Mouse (Mus musculus) heart, postnatal 25 days (tissue): ENCODE results near the gene Ttll2. TPM values are rescaled to one million over a fixed set of nuclear protein-coding genes. Genes with fewer than 3 reads are reported as not detected.
"Not testable (repeated sequence)": the region's sequence is repeated elsewhere in the genome, so short reads cannot be mapped to it uniquely, and the experiment has no call there.

Source experiments
- DNase-seq: peaks from one replicate; pipeline ENCODE4 v3.0.0; 2022; ENCODE audit warnings: low spot score
- intact Hi-C: fragments of 180-260 bp; cut with DNase I; formaldehyde crosslinking; loops from one replicate; pipeline ENCODE4 v1.15.1; 2025
- total RNA-seq, 2 experiments: library from RNA; stranded (reverse); gene quantifications; 2 replicates each; pipeline ENCODE4 v1.2.3; 2021

Ttll2 gene
- total RNA-seq: not detected

- DNase-seq, intact Hi-C loops: not testable (repeated sequence)
Measured at GRCm38 (mm10) chr17:7352596-7352995, at the start of gene Ttll2. Gene Ttll2, minus strand, starts transcription at chr17:7352696.

GRCm38 (mm10) chr17:7399770-7400169, 47.3 kb upstream of the Ttll2 start:
- DNase-seq, intact Hi-C loops: not testable (repeated sequence)

GRCm38 (mm10) chr17:7398198-7398847, 45.8 kb upstream of the Ttll2 start:
- not testable (repeated sequence) for DNase-seq

GRCm38 (mm10) chr17:7397079-7397478, 44.6 kb upstream of the Ttll2 start:
- intact Hi-C loops, DNase-seq: not testable (repeated sequence)

More at GRCm38 (mm10) chr17:7398198-7398847, 45.8 kb upstream of the Ttll2 start:
- intact Hi-C loops: not testable (repeated sequence)

GRCm38 (mm10) chr17:7396288-7396687, 43.8 kb upstream of the Ttll2 start:
- intact Hi-C loops, DNase-seq: not testable (repeated sequence)

GRCm38 (mm10) chr17:7395671-7396070, 43.2 kb upstream of the Ttll2 start:
- DNase-seq, intact Hi-C loops: not testable (repeated sequence)

GRCm38 (mm10) chr17:7395116-7395515, 42.6 kb upstream of the Ttll2 start:
- intact Hi-C loops, DNase-seq: not testable (repeated sequence)

- intact Hi-C loops, DNase-seq: not testable (repeated sequence)
Measured at GRCm38 (mm10) chr17:7389898-7390297, 37.4 kb upstream of the Ttll2 start.

GRCm38 (mm10) chr17:7388958-7389356, 36.5 kb upstream of the Ttll2 start:
- intact Hi-C loops, DNase-seq: not testable (repeated sequence)

- intact Hi-C loops, DNase-seq: not testable (repeated sequence)
Measured at GRCm38 (mm10) chr17:7388341-7388957, 36.0 kb upstream of the Ttll2 start.

- not testable (repeated sequence) for DNase-seq
Measured at GRCm38 (mm10) chr17:7386016-7386415, 33.5 kb upstream of the Ttll2 start.

GRCm38 (mm10) chr17:7385364-7385763, 32.9 kb upstream of the Ttll2 start, which contains the start of gene Unc93a2:
Gene Unc93a2, minus strand, starts transcription at chr17:7385464.
- DNase-seq, intact Hi-C loops: not testable (repeated sequence)

More at GRCm38 (mm10) chr17:7386016-7386415, 33.5 kb upstream of the Ttll2 start:
- intact Hi-C loops: not testable (repeated sequence)

GRCm38 (mm10) chr17:7383167-7384143, 31.0 kb upstream of the Ttll2 start:
- DNase-seq, intact Hi-C loops: not testable (repeated sequence)

- DNase-seq, intact Hi-C loops: not testable (repeated sequence)
Measured at GRCm38 (mm10) chr17:7382711-7383110, 30.2 kb upstream of the Ttll2 start.

- intact Hi-C loops, DNase-seq: not testable (repeated sequence)
Measured at GRCm38 (mm10) chr17:7377907-7378306, 25.4 kb upstream of the Ttll2 start.

GRCm38 (mm10) chr17:7376951-7377700, 24.6 kb upstream of the Ttll2 start:
- DNase-seq, intact Hi-C loops: not testable (repeated sequence)

GRCm38 (mm10) chr17:7371879-7372278, 19.4 kb upstream of the Ttll2 start, which contains the start of gene Gm49630:
Gene Gm49630, minus strand, starts transcription at chr17:7371979.
- DNase-seq, intact Hi-C loops: not testable (repeated sequence)

- intact Hi-C loops, DNase-seq: not testable (repeated sequence)
Measured at GRCm38 (mm10) chr17:7369401-7369800, 16.9 kb upstream of the Ttll2 start.
